Mouse (Mus musculus): ENCODE data around the gene F11. TPM values are rescaled to one million over a fixed set of nuclear protein-coding genes. Genes with fewer than 3 reads are reported as not detected.

The F11 gene
- polyA plus RNA-seq, 2 experiments: not detected

GRCm38 (mm10) chr8:45269056-45269455 is 7.2 kb upstream of the F11 start:
- Histone ChIP-seq H3K4me2 (replicated peaks; ENCODE audit: low read depth, low read length, severe bottlenecking) (no peak overlapping the region), H3K4me1 (ENCODE audit: control insufficient read depth, insufficient read depth, low read length) (no peaks in the 10 kb centered on the region), H3K9ac (ENCODE audit: low read depth, low read length, severe bottlenecking) (no peak overlapping the region), H3K4me3 (replicated peaks; ENCODE audit: low read length) (no peak overlapping the region), H3K27me3 (ENCODE audit: control insufficient read depth, insufficient read depth, low read length) (no peaks in the 10 kb centered on the region), H3K36me3 (ENCODE audit: control insufficient read depth, insufficient read depth, low read length) (no peaks in the 10 kb centered on the region), H3K27ac (replicated peaks; ENCODE audit: low read depth, low read length) (no peak overlapping the region), H3K9me3 (ENCODE audit: control insufficient read depth, low read length) (peaks cover 7% of the 10 kb centered on the region)
- ATAC-seq (ENCODE audit: low FRiP score, low read depth): no peak
- no peak for TF ChIP-seq POLR2A (IDR thresholded peaks at IDR 0.05; ENCODE audit: borderline replicate concordance, extremely low read depth, insufficient read depth, insufficient read length)
- no peak for DNase-seq (ENCODE audit: low spot score)

GRCm38 (mm10) chr8:45268485-45268884 is 6.7 kb upstream of the F11 start:
- Histone ChIP-seq H3K36me3 (ENCODE audit: control insufficient read depth, insufficient read depth, low read length) (no peaks in the 10 kb centered on the region), H3K27me3 (ENCODE audit: control insufficient read depth, insufficient read depth, low read length) (no peaks in the 10 kb centered on the region), H3K4me2 (replicated peaks; ENCODE audit: low read depth, low read length, severe bottlenecking) (no peak overlapping the region), H3K9me3 (ENCODE audit: control insufficient read depth, low read length) (peaks cover 7% of the 10 kb centered on the region), H3K4me3 (replicated peaks; ENCODE audit: low read length) (no peak overlapping the region), H3K27ac (replicated peaks; ENCODE audit: low read depth, low read length) (no peak overlapping the region), H3K4me1 (ENCODE audit: control insufficient read depth, insufficient read depth, low read length) (no peaks in the 10 kb centered on the region), H3K9ac (ENCODE audit: low read depth, low read length, severe bottlenecking) (no peak overlapping the region)
- DNase-seq (ENCODE audit: low spot score): no peak
- ATAC-seq (ENCODE audit: low FRiP score, low read depth): no peak
- TF ChIP-seq POLR2A (IDR thresholded peaks at IDR 0.05; ENCODE audit: borderline replicate concordance, extremely low read depth, insufficient read depth, insufficient read length): no peak

- Histone ChIP-seq H3K27ac (replicated peaks; ENCODE audit: low read depth, low read length) (no peak overlapping the region), H3K27me3 (ENCODE audit: control insufficient read depth, insufficient read depth, low read length) (no peaks in the 10 kb centered on the region), H3K4me1 (ENCODE audit: control insufficient read depth, insufficient read depth, low read length) (no peaks in the 10 kb centered on the region), H3K4me3 (replicated peaks; ENCODE audit: low read length) (no peak overlapping the region), H3K36me3 (ENCODE audit: control insufficient read depth, insufficient read depth, low read length) (no peaks in the 10 kb centered on the region), H3K9ac (ENCODE audit: low read depth, low read length, severe bottlenecking) (no peak overlapping the region), H3K9me3 (ENCODE audit: control insufficient read depth, low read length) (peaks cover 7% of the 10 kb centered on the region), H3K4me2 (replicated peaks; ENCODE audit: low read depth, low read length, severe bottlenecking) (no peak overlapping the region)
- DNase-seq (ENCODE audit: low spot score) (peak; percentile 20), ATAC-seq (ENCODE audit: low FRiP score, low read depth) (no peak)
- 62% methylated on average over 4 of the region's 4 CpGs for WGBS
- TF ChIP-seq POLR2A (IDR thresholded peaks at IDR 0.05; ENCODE audit: borderline replicate concordance, extremely low read depth, insufficient read depth, insufficient read length): no peak
Measured at GRCm38 (mm10) chr8:45267611-45268391, 6.0 kb upstream of the F11 start.

- Histone ChIP-seq H3K27me3 (ENCODE audit: control insufficient read depth, insufficient read depth, low read length) (no peaks in the 10 kb centered on the region), H3K4me1 (ENCODE audit: control insufficient read depth, insufficient read depth, low read length) (no peaks in the 10 kb centered on the region), H3K9me3 (ENCODE audit: control insufficient read depth, low read length) (peaks cover 7% of the 10 kb centered on the region), H3K4me3 (replicated peaks; ENCODE audit: low read length) (no peak overlapping the region), H3K27ac (replicated peaks; ENCODE audit: low read depth, low read length) (no peak overlapping the region), H3K9ac (ENCODE audit: low read depth, low read length, severe bottlenecking) (no peak overlapping the region), H3K4me2 (replicated peaks; ENCODE audit: low read depth, low read length, severe bottlenecking) (no peak overlapping the region), H3K36me3 (ENCODE audit: control insufficient read depth, insufficient read depth, low read length) (no peaks in the 10 kb centered on the region)
- ATAC-seq (ENCODE audit: low FRiP score, low read depth) (no peak), DNase-seq (ENCODE audit: low spot score) (peak; percentile 12)
- no peak for TF ChIP-seq POLR2A (IDR thresholded peaks at IDR 0.05; ENCODE audit: borderline replicate concordance, extremely low read depth, insufficient read depth, insufficient read length)
- 52% methylated on average over 8 of the region's 8 CpGs for WGBS
Measured at GRCm38 (mm10) chr8:45266993-45267392, 5.2 kb upstream of the F11 start.

- ATAC-seq (ENCODE audit: low FRiP score, low read depth) (no peak), DNase-seq (ENCODE audit: low spot score) (no peak)
- Histone ChIP-seq H3K9ac (ENCODE audit: low read depth, low read length, severe bottlenecking) (no peak overlapping the region), H3K4me3 (replicated peaks; ENCODE audit: low read length) (no peak overlapping the region), H3K27ac (replicated peaks; ENCODE audit: low read depth, low read length) (no peak overlapping the region), H3K36me3 (ENCODE audit: control insufficient read depth, insufficient read depth, low read length) (no peaks in the 10 kb centered on the region), H3K9me3 (ENCODE audit: control insufficient read depth, low read length) (peaks cover 7% of the 10 kb centered on the region), H3K4me2 (replicated peaks; ENCODE audit: low read depth, low read length, severe bottlenecking) (no peak overlapping the region), H3K27me3 (ENCODE audit: control insufficient read depth, insufficient read depth, low read length) (no peaks in the 10 kb centered on the region), H3K4me1 (ENCODE audit: control insufficient read depth, insufficient read depth, low read length) (no peaks in the 10 kb centered on the region)
- TF ChIP-seq POLR2A (IDR thresholded peaks at IDR 0.05; ENCODE audit: borderline replicate concordance, extremely low read depth, insufficient read depth, insufficient read length): no peak
- 80% methylated on average over 4 of the region's 4 CpGs for WGBS
Measured at GRCm38 (mm10) chr8:45264918-45265317, 3.1 kb upstream of the F11 start.

All from limb, embryonic 14.5 days (tissue).